Mouse (Mus musculus) liver, embryonic 11.5 days (tissue): ENCODE results near the gene Gata1. TPM values are rescaled to one million over a fixed set of nuclear protein-coding genes. Genes with fewer than 3 reads are reported as not detected.
A peak's percentile ranks its signal among the peaks of the same experiment; 100 is the strongest.
"Not testable (repeated sequence)": the region's sequence is repeated elsewhere in the genome, so short reads cannot be mapped to it uniquely, and the experiment has no call there.

Experiments used
- ATAC-seq: fragments of 200-750 bp; cut with Nextera tagmentation; replicated peaks from 2 replicates; pipeline ENCODE4 v1.8.0; 2017; ENCODE audit warnings: moderate number of reproducible peaks, mild to moderate bottlenecking, moderate TSS enrichment, moderate library complexity; ENCODE audit not compliant: low FRiP score
- DNase-seq: peaks from one replicate; pipeline ENCODE4 v3.0.0-alpha.2; 2017; ENCODE audit warnings: low spot score
- H3K27ac ChIP-seq: fragments of 300-500 bp; sonication (generic); 2 replicates; pipeline ENCODE4 v1.5.1; 2014; ENCODE audit warnings: mild to moderate bottlenecking, low read depth, low read length, control low read depth
- H3K27me3 ChIP-seq: fragments of 300-500 bp; sonication (generic); replicated peaks from 2 replicates; pipeline ENCODE4 v1.6.1; 2014; ENCODE audit warnings: low read length, mixed read lengths; ENCODE audit not compliant: control insufficient read depth, insufficient read depth
- H3K36me3 ChIP-seq: fragments of 300-500 bp; sonication (generic); 2 replicates; pipeline ENCODE4 v1.6.1; 2014; ENCODE audit warnings: mild to moderate bottlenecking, low read length, moderate library complexity, mixed read lengths; ENCODE audit not compliant: control insufficient read depth, insufficient read depth
- H3K4me1 ChIP-seq: fragments of 300-500 bp; sonication (generic); replicated peaks from 2 replicates; pipeline ENCODE4 v1.6.1; 2014; ENCODE audit warnings: low read length, mixed read lengths; ENCODE audit not compliant: control insufficient read depth, insufficient read depth
- H3K4me2 ChIP-seq: fragments of 300-500 bp; sonication (generic); 2 replicates; pipeline ENCODE4 v1.6.1; 2014; ENCODE audit warnings: mild to moderate bottlenecking, control low read depth, moderate library complexity
- H3K4me3 ChIP-seq: fragments of 300-500 bp; sonication (generic); 2 replicates; pipeline ENCODE4 v1.5.1; 2014; ENCODE audit warnings: low read depth, low read length, control low read depth
- H3K9ac ChIP-seq: fragments of 300-500 bp; sonication (generic); 2 replicates; pipeline ENCODE4 v1.6.1; 2014; ENCODE audit warnings: low read depth, low read length, control low read depth
- H3K9me3 ChIP-seq: fragments of 300-500 bp; sonication (generic); 2 replicates; pipeline ENCODE4 v1.6.1; 2016; ENCODE audit warnings: low read length, inconsistent platforms, mixed read lengths; ENCODE audit not compliant: control insufficient read depth
- WGBS: fragments of 180-500 bp; shearing (Covaris S2); extraction: QIAGEN DNeasy Blood & Tissue Kit; methylation state at CpG from one replicate; pipeline ENCODE4 v1.1.7; 2014; 5-methylcytosine and 5-hydroxymethylcytosine counted together
- polyA plus RNA-seq: library from polyadenylated mRNA; unstranded; fragments of >200 nt; fragmentation: Nextera tagmentation; extraction: Ambion mirVana; gene quantifications from 2 replicates; pipeline ENCODE4 v1.2.1, GENCODE M21; 2014

Gene Gata1
- polyA plus RNA-seq, 1 experiment from 2014 or later = 157 TPM

DNA sequence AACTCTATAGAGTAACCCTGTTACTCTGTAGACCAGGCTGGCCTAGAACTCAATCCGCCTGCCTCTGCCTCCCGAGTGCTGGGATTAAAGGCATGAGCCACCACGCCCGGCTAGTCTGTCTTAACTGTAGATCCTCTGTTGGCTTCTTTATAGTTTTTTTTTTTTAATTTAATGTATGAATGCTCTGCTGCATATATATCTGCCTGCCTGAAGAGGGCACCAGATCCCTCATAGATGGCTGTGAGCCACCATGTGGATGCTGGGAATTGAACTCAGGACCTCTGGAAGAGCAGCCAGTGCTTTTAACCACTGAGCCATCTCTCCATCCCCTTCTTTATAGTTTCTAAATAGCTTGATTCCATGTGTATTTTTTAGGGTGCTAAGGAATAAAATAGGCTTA is 31.5 kb upstream of the Gata1 start:
- not testable (repeated sequence) for DNase-seq
- WGBS = 69% methylated on average over 4 of the region's 4 CpGs

DNA sequence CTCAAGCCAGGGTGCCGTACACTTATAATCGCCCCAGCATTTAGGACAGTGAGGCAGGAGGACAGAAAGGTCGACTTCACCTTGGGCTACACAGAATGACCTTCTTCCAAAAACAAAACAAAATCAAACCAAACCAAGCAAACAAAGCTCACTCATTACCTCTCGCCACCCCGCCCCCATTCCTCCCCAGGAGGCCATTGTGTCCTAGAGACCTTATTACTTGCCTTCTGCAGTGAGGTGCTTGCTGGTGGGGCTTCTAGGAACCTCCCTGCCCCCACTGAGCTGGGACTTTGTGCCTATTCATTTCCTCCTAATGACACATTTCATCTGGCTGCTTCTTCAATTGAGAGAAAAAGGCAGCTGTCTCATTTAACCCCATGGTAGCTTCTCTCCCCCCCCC is 30.7 kb upstream of the Gata1 start:
- H3K9ac ChIP-seq = no peak overlapping the region
- 48% methylated on average over 5 of the region's 5 CpGs for WGBS

More for the DNA sequence above, 31.5 kb upstream of the Gata1 start:
- H3K9ac ChIP-seq, ATAC-seq, H3K4me1 ChIP-seq, H3K4me3 ChIP-seq, H3K36me3 ChIP-seq, H3K9me3 ChIP-seq, H3K27ac ChIP-seq, H3K4me2 ChIP-seq, H3K27me3 ChIP-seq: not testable (repeated sequence)

DNA sequence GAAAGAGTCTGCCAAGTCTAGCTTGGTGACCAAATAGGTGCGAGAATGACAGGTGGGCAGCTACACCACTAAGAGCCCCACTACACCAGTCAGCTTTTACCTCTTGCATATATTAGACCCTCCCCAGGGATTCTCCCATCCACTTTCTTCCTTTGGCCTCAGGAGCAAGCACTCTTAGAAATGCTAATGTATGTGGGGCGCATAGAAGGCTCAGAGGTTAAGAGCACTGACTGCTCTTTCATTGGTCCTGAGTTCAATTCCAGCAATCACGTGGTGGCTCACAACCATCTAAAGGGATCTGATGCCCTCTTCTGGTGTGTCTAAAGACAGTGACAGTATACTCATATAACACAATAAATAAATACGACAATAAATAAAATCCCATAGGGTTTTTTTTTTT is 25.1 kb upstream of the Gata1 start:
- ATAC-seq = no peak
- WGBS = 58% methylated on average over 4 of the region's 4 CpGs

More for the DNA sequence above, 30.7 kb upstream of the Gata1 start:
- Histone ChIP-seq H3K4me3 (no peak overlapping the region), H3K27ac (no peak overlapping the region), H3K27me3 (no peaks in the 10 kb centered on the region), H3K9me3 (no peaks in the 10 kb centered on the region), H3K4me1 (no peaks in the 10 kb centered on the region), H3K36me3 (no peaks in the 10 kb centered on the region), H3K4me2 (no peak overlapping the region)
- ATAC-seq (no peak), DNase-seq (no peak)

DNA sequence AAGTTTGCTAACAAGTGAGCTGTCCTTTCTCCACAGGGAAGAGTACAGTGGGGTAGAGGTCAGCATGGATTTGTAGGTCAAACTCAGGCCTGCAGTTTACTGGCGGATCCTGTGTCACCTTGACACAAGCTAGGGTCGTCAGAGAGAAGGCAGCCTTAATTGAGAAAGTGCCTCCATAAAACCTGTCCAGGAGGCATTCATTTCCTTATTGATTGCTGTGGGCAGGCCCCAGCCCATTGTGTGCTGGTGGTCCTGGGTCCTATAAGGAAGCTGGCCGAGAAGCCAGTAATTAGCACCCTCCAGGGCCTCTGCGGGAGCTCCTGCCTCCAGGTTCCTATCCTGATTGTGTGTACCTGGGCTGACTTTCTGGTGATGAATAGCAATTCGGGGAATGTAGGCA is 24.1 kb upstream of the Gata1 start:
- WGBS = 50% methylated on average over 5 of the region's 5 CpGs
- ATAC-seq (no peak), DNase-seq (no peak)
- Histone ChIP-seq H3K36me3 (no peaks in the 10 kb centered on the region), H3K9ac (no peak overlapping the region), H3K27ac (no peak overlapping the region), H3K4me1 (no peaks in the 10 kb centered on the region), H3K4me3 (no peak overlapping the region), H3K27me3 (no peaks in the 10 kb centered on the region), H3K9me3 (no peaks in the 10 kb centered on the region), H3K4me2 (no peak overlapping the region)

More for the DNA sequence above, 25.1 kb upstream of the Gata1 start:
- Histone ChIP-seq H3K9ac (no peak overlapping the region), H3K27me3 (no peaks in the 10 kb centered on the region), H3K27ac (no peak overlapping the region), H3K4me2 (no peak overlapping the region), H3K36me3 (no peaks in the 10 kb centered on the region), H3K4me1 (no peaks in the 10 kb centered on the region), H3K9me3 (no peaks in the 10 kb centered on the region), H3K4me3 (no peak overlapping the region)
- DNase-seq = no peak

GRCm38 (mm10) chrX:8000546-8001192 is 22.8 kb upstream of the Gata1 start:
- Histone ChIP-seq H3K4me3 (no peak overlapping the region), H3K9me3 (no peaks in the 10 kb centered on the region), H3K4me2 (no peak overlapping the region), H3K27ac (no peak overlapping the region), H3K27me3 (no peaks in the 10 kb centered on the region), H3K4me1 (no peaks in the 10 kb centered on the region), H3K9ac (no peak overlapping the region), H3K36me3 (no peaks in the 10 kb centered on the region)
- ATAC-seq (peak; percentile 39; the same call in 1 of the 2 replicates), DNase-seq (no peak)
- 67% methylated on average over 3 of the region's 3 CpGs for WGBS

DNA sequence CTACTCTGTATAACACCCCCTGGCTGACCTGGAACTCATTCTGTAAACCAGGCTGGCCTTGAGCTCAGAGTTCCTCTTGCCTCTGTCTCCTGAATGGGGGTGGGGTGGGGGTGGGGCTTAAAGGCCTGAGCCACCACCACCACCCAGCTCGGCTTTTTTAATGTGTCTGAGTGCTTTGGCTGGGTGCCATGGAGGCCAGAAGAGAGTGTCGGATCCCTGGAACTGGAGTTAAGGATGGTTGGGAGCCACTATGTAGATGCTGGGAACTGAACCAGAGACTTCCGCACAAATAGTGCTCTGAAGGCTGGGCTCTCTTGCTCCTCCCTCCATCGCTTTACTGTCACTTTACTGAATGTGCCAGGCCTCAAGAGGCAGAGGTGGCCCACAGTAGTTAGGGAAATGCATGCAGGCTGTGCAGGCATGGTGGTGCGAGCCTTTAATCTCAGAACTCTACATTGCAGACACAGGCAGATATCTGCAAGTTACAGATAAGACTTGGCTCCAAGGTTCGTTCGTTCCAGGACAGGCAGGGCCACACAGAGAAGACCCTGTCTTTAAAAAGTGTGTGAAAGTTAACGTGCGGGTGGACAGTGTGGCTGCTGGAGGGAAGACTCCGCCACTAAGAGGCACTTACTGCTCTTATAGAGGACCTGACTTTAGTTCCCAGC is 15.3 kb upstream of the Gata1 start:
- H3K27ac ChIP-seq = peak overlapping the region; percentile 92

DNA sequence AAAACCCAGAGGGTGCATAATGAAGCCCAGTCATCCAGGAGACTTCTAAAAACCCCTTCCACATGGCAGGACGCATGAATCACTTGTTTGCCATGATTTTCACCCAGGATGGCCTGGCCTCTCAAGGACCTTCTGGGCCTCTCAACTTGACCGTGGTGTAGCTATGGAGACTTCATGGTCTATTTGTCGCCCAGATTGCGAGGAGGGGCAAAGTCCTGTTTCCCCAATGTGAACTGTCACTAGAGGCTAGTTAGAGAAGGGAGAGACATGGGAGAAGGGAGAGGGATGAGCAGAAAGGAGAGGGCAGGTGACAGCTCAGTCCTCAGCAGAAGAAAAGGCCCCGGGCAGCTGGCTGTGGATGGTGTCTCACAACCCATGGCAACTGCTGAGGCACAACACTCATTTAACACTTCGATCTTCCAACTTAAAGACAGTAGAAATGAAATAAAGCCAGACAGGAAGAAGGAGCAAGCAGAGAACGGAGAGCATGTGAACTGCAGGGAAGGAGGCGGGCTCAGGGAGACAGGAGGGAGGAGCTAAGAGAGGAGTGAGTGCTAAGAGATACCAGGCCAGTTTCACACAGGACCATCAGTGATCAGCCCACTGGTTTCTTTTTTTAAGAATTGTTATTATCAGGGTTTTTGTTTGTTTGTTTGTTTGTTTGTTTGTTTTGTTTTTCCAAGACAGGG is 14.7 kb upstream of the Gata1 start:
- 52% methylated on average over 8 of the region's 8 CpGs for WGBS
- H3K9ac ChIP-seq = peak overlapping the region; percentile 37
- no peaks in the 10 kb centered on the region for H3K36me3 ChIP-seq
- H3K4me3 ChIP-seq = no peak overlapping the region
- no peak for DNase-seq
- no peaks in the 10 kb centered on the region for H3K9me3 ChIP-seq
- peaks cover 3% of the 10 kb centered on the region; the same call in 1 of the 2 replicates for H3K4me1 ChIP-seq
- H3K27me3 ChIP-seq = no peaks in the 10 kb centered on the region
- peak overlapping the region; percentile 92 for H3K27ac ChIP-seq
- peak overlapping the region; percentile 50 for H3K4me2 ChIP-seq
- ATAC-seq = peak; percentile 81

More for the DNA sequence above, 15.3 kb upstream of the Gata1 start:
- H3K4me1 ChIP-seq = peaks cover 3% of the 10 kb centered on the region; the same call in 1 of the 2 replicates
- no peaks in the 10 kb centered on the region for H3K27me3 ChIP-seq
- no peak overlapping the region for H3K4me3 ChIP-seq
- no peaks in the 10 kb centered on the region for H3K36me3 ChIP-seq
- DNase-seq = no peak
- peak overlapping the region; percentile 50 for H3K4me2 ChIP-seq
- H3K9me3 ChIP-seq = no peaks in the 10 kb centered on the region
- WGBS = 39% methylated on average over 10 of the region's 10 CpGs
- peak overlapping the region; percentile 46; the same call in 1 of the 2 replicates for H3K9ac ChIP-seq
- peak; percentile 95 for ATAC-seq

- 72% methylated on average over 7 of the region's 7 CpGs for WGBS
- Histone ChIP-seq H3K4me2 (no peak overlapping the region), H3K36me3 (no peaks in the 10 kb centered on the region), H3K27ac (no peak overlapping the region), H3K4me1 (no peaks in the 10 kb centered on the region), H3K9ac (no peak overlapping the region), H3K9me3 (no peaks in the 10 kb centered on the region), H3K27me3 (no peaks in the 10 kb centered on the region), H3K4me3 (no peak overlapping the region)
- DNase-seq (no peak), ATAC-seq (no peak)
Observed at GRCm38 (mm10) chrX:7981368-7981767, 3.5 kb upstream of the Gata1 start.
